Mouse (Mus musculus): Measurements from ENCODE around the gene Rere.

DNA sequence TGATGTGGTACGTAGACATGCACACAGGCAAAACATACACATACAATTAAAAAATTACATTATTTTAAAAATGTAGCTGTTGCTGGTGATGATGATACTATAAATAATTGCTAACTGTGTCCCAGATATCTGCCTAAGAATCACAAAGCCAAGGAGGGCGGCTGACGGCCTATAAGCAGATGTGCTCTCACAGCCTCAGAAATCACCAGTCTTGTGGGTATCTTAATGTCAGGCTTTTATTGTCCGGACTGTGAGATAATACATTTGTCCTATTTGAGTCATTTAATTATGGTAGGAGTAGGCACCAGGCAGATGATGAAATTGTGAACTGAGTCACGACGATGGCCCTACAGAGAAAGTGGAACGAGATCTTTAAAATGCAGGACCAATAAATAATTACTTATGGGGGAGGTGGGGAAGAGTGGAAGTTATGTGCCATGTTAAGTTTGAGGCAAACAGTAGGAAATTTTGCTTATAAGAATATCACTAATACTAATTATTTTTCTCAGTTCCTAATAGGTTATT is 72.0 kb downstream of the Rere start:
- TF ChIP-seq ZC3H11A (IDR thresholded peaks at IDR 0.05; ENCODE audit: borderline replicate concordance, low read depth, low read length) (no peak), MAFK (IDR thresholded peaks at IDR 0.05; ENCODE audit: insufficient read depth, low read depth, low read length) (no peak)
